Mouse (Mus musculus) kidney, embryonic 14.5 days (tissue): ENCODE data around the gene Icosl. TPM values are rescaled to one million over a fixed set of nuclear protein-coding genes. Genes with fewer than 3 reads are reported as not detected.

Experiments used
- ATAC-seq: fragments of 200-750 bp; cut with Nextera tagmentation; 2 replicates; pipeline ENCODE4 v1.8.0; 2017; ENCODE audit warnings: moderate number of reproducible peaks, mild to moderate bottlenecking, moderate TSS enrichment, moderate library complexity; ENCODE audit not compliant: low FRiP score, low TSS enrichment
- H3K27ac ChIP-seq: fragments of 300-500 bp; sonication (generic); 2 replicates; pipeline ENCODE4 v1.5.1; 2014; ENCODE audit warnings: low read depth, mild to moderate bottlenecking, low read length, moderate library complexity, mixed read lengths
- H3K27me3 ChIP-seq: fragments of 300-500 bp; sonication (generic); 2 replicates; pipeline ENCODE4 v1.6.1; 2014; ENCODE audit warnings: mild to moderate bottlenecking, low read length; ENCODE audit not compliant: control insufficient read depth, insufficient read depth
- H3K36me3 ChIP-seq: fragments of 300-500 bp; sonication (generic); 2 replicates; pipeline ENCODE4 v1.6.1; 2014; ENCODE audit warnings: low read length, mixed read lengths; ENCODE audit not compliant: control insufficient read depth, insufficient read depth
- H3K4me1 ChIP-seq: fragments of 300-500 bp; sonication (generic); 2 replicates; pipeline ENCODE4 v1.6.1; 2014; ENCODE audit warnings: low read length, mixed read lengths; ENCODE audit not compliant: control insufficient read depth, insufficient read depth
- H3K4me2 ChIP-seq: fragments of 300-500 bp; sonication (generic); replicated peaks from 2 replicates; pipeline ENCODE4 v1.6.1; 2014; ENCODE audit warnings: low read depth, mild to moderate bottlenecking, low read length
- H3K4me3 ChIP-seq: fragments of 300-500 bp; sonication (generic); 2 replicates; pipeline ENCODE4 v1.5.1; 2014; ENCODE audit warnings: mild to moderate bottlenecking, low read length
- H3K9ac ChIP-seq: fragments of 300-500 bp; sonication (generic); 2 replicates; pipeline ENCODE4 v1.6.1; 2014; ENCODE audit warnings: low read depth, mild to moderate bottlenecking, low read length, moderate library complexity
- H3K9me3 ChIP-seq: fragments of 300-500 bp; sonication (generic); 2 replicates; pipeline ENCODE4 v1.6.1; 2016; ENCODE audit warnings: low read length; ENCODE audit not compliant: control insufficient read depth
- WGBS: fragments of 180-500 bp; shearing (Covaris S2); extraction: QIAGEN DNeasy Blood & Tissue Kit; methylation state at CpG from one replicate; pipeline ENCODE4 v1.1.7; 2014; 5-methylcytosine and 5-hydroxymethylcytosine counted together
- polyA plus RNA-seq: library from polyadenylated mRNA; unstranded; fragments of >200 nt; fragmentation: Nextera tagmentation; extraction: Ambion mirVana; gene quantifications from 2 replicates; pipeline ENCODE4 v1.2.1, GENCODE M21; 2014

The Icosl gene
- polyA plus RNA-seq, 1 experiment from 2014 or later, result 4.8 TPM

GRCm38 (mm10) chr10:78085711-78086110 lies 16.6 kb downstream of the Icosl start:
- ATAC-seq, result no peak
- Histone ChIP-seq H3K27ac (no peak overlapping the region), H3K36me3 (no peaks in the 10 kb centered on the region), H3K9ac (no peak overlapping the region), H3K4me3 (no peak overlapping the region), H3K4me1 (no peaks in the 10 kb centered on the region), H3K27me3 (no peaks in the 10 kb centered on the region), H3K9me3 (no peaks in the 10 kb centered on the region), H3K4me2 (no peak overlapping the region)
- 92% methylated on average over 6 of the region's 6 CpGs for WGBS

- Histone ChIP-seq H3K36me3 (no peaks in the 10 kb centered on the region), H3K4me3 (no peak overlapping the region), H3K9me3 (no peaks in the 10 kb centered on the region), H3K9ac (no peak overlapping the region), H3K4me1 (no peaks in the 10 kb centered on the region), H3K27me3 (no peaks in the 10 kb centered on the region), H3K4me2 (no peak overlapping the region), H3K27ac (no peak overlapping the region)
- 78% methylated on average over 10 of the region's 10 CpGs for WGBS
- no peak for ATAC-seq
These were observed 17.5 kb downstream of the Icosl start for GRCm38 (mm10) chr10:78086444-78087061.

- no peaks in the 10 kb centered on the region for H3K4me1 ChIP-seq
- H3K36me3 ChIP-seq, result no peaks in the 10 kb centered on the region
- H3K9me3 ChIP-seq, result no peaks in the 10 kb centered on the region
- H3K4me2 ChIP-seq, result no peak overlapping the region
- no peaks in the 10 kb centered on the region for H3K27me3 ChIP-seq
- no peak; the same call in 1 of the 2 replicates for ATAC-seq
- no peak overlapping the region for H3K27ac ChIP-seq
- H3K9ac ChIP-seq, result no peak overlapping the region
- H3K4me3 ChIP-seq, result no peak overlapping the region
- 85% methylated on average over 6 of the region's 6 CpGs for WGBS
These were observed 18.0 kb downstream of the Icosl start for GRCm38 (mm10) chr10:78087101-78087511.

- WGBS, result 59% methylated on average over 6 of the region's 6 CpGs
- Histone ChIP-seq H3K4me1 (no peaks in the 10 kb centered on the region), H3K27me3 (no peaks in the 10 kb centered on the region), H3K27ac (no peak overlapping the region), H3K9ac (no peak overlapping the region), H3K4me2 (no peak overlapping the region), H3K9me3 (no peaks in the 10 kb centered on the region), H3K4me3 (no peak overlapping the region), H3K36me3 (no peaks in the 10 kb centered on the region)
- ATAC-seq, result no peak
These were observed 21.1 kb downstream of the Icosl start for GRCm38 (mm10) chr10:78090246-78090645.

- WGBS, result 74% methylated on average over 4 of the region's 4 CpGs
- Histone ChIP-seq H3K36me3 (no peaks in the 10 kb centered on the region), H3K4me1 (no peaks in the 10 kb centered on the region), H3K9ac (no peak overlapping the region), H3K27me3 (no peaks in the 10 kb centered on the region), H3K27ac (no peak overlapping the region), H3K4me2 (no peak overlapping the region), H3K9me3 (no peaks in the 10 kb centered on the region), H3K4me3 (no peak overlapping the region)
- ATAC-seq, result no peak
These were observed 21.8 kb downstream of the Icosl start for GRCm38 (mm10) chr10:78090706-78091491.

- no peak overlapping the region for H3K27ac ChIP-seq
- no peak overlapping the region for H3K4me3 ChIP-seq
- no peaks in the 10 kb centered on the region for H3K27me3 ChIP-seq
- ATAC-seq, result no peak
- H3K9me3 ChIP-seq, result no peaks in the 10 kb centered on the region
- no peak overlapping the region for H3K9ac ChIP-seq
- H3K4me1 ChIP-seq, result no peaks in the 10 kb centered on the region
- no peaks in the 10 kb centered on the region for H3K36me3 ChIP-seq
- no peak overlapping the region for H3K4me2 ChIP-seq
- WGBS, result 85% methylated on average over 23 of the region's 23 CpGs
These were observed 23.0 kb downstream of the Icosl start for GRCm38 (mm10) chr10:78091865-78092724.

- WGBS, result 76% methylated on average over 13 of the region's 13 CpGs
- H3K4me3 ChIP-seq, result no peak overlapping the region
These were observed 23.6 kb downstream of the Icosl start for GRCm38 (mm10) chr10:78092725-78093029.

GRCm38 (mm10) chr10:78095221-78095620 lies 26.1 kb downstream of the Icosl start:
- no peak for ATAC-seq
- Histone ChIP-seq H3K27ac (no peak overlapping the region), H3K9me3 (no peaks in the 10 kb centered on the region), H3K27me3 (no peaks in the 10 kb centered on the region), H3K9ac (no peak overlapping the region), H3K4me2 (no peak overlapping the region), H3K4me3 (no peak overlapping the region), H3K4me1 (no peaks in the 10 kb centered on the region), H3K36me3 (no peaks in the 10 kb centered on the region)

More at GRCm38 (mm10) chr10:78092725-78093029, 23.6 kb downstream of the Icosl start:
- Histone ChIP-seq H3K36me3 (no peaks in the 10 kb centered on the region), H3K4me1 (no peaks in the 10 kb centered on the region), H3K27ac (no peak overlapping the region), H3K9me3 (no peaks in the 10 kb centered on the region), H3K9ac (no peak overlapping the region), H3K27me3 (no peaks in the 10 kb centered on the region), H3K4me2 (no peak overlapping the region)
- ATAC-seq, result no peak
